Mouse (Mus musculus): ENCODE measurements at regions not wholly inside any gene's neighbourhood (a gene's known extent, or its start where the extent isn't known, plus 50 kb on each side); places are given as distances from the start of the nearest gene placed in this dataset.

DNA sequence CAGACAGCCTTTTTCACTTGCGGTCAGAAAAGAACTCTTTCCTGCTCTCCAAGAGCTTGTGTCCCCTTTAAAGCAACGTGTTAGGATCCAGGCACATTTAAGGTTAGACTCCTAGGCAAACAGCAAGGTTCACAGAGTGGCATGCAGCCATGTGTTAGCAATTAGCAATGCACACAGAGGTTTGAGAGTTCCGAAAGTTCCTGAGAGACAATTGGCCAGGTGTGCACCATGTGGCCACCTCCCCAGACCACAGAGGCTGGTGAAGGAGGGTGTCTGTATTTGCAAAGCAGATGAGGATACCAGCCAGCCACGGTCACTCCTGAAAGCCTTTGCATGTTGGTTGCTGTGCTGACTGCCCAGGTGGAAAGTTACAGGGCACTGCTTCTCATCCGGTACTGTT, 240.6 kb downstream of the H2al1j start:
- DNase-seq (ENCODE audit: low spot score), result no peak

DNA sequence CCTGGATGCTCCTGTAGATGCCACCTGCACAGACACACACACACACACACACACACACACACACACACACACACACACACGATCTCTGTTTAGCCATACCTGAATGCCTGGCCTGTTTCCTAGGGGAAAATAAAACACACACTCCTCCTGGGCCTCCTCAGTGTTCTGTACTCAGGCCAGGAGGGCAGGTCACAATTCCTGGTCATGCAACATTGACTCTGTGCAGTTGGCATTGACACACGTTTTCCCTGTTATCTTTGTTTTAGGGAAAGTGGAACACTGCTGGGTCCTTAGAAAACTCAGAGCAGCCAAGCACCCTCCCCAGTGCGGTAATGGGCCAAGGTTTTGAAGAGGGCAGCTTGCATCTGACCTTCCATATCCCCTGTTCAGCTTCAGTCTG, 246.7 kb downstream of the H2al1j start:
- DNase-seq (ENCODE audit: low spot score), result no peak

DNA sequence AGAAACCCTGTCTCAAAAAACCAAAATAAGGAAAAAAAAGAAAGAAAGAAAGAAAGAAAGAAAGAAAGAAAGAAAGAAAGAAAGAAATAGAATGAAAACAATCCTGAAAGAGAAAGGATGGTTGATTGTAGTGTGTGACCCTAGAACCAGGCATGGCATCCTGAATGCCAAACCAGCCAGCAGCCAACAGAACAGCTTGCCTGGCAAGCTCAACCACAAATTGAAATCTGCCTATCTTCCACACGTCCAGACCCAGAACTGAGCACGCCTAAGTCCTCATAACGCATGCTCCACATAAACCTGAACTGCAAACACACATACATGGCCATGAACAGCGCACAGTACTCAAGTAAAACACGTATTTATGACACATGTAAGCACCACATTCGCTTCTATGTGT, 247.9 kb downstream of the H2al1j start:
- no peak for DNase-seq (ENCODE audit: low spot score)

DNA sequence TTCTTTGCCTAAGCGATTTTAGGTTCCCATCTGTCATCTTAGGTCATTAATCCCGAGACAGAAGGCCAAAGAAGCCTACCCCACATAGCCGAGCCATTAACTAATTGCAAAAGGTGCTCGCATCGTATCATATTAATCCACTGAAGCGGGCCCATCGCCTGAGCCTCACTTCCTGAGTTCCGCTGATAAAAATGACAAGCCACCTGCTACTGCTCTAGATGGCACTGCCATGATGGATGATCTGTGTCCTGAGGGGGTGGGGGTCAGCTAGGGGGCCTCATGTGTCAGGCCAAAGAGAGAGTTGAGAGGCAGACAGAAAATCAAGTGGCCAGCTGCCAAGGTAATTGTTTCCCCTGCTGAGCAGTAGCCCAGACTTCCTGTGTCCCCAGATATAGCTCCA, 248.7 kb downstream of the H2al1j start:
- DNase-seq (ENCODE audit: low spot score), result no peak

DNA sequence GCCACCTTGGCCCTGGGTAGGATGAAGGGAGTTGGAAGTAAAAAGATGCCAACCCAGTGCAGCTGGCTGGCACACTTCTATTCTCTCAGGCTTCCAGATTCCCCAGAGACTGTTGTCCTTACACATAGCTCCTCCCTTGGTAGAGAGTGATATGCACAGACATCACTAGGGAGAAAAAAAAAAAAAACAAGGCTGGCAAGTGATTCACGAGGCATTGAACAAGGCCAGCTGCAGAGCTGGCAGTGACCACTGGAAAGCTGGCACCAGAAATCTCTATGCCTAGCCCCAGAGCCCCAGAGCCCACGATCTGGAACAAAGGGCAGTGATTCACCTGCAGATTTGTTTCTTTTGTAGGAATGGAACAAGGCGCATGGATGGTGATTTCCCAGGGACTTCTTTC, 249.7 kb downstream of the H2al1j start:
- no peak for DNase-seq (ENCODE audit: low spot score)

DNA sequence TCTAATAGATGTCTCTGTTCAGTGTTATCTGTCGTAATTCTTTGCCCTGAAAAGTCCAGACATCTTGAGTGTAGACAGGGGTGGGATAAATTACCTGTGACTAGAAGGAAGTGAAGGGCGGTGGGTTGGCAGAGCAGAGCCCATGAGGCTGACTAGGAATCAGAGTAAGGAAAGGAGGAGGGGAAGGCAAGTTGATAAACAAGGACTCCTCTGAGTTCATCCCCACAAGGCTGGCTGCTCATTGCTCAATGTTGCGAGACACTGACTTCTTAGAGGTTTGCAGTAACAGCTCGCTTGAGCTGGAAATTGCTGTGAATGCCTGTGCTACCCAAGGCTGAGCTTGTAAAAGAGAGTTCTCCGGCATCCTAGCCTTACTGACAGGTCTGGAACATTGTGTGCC, 257.7 kb downstream of the H2al1j start:
- no peak for DNase-seq (ENCODE audit: low spot score)

DNA sequence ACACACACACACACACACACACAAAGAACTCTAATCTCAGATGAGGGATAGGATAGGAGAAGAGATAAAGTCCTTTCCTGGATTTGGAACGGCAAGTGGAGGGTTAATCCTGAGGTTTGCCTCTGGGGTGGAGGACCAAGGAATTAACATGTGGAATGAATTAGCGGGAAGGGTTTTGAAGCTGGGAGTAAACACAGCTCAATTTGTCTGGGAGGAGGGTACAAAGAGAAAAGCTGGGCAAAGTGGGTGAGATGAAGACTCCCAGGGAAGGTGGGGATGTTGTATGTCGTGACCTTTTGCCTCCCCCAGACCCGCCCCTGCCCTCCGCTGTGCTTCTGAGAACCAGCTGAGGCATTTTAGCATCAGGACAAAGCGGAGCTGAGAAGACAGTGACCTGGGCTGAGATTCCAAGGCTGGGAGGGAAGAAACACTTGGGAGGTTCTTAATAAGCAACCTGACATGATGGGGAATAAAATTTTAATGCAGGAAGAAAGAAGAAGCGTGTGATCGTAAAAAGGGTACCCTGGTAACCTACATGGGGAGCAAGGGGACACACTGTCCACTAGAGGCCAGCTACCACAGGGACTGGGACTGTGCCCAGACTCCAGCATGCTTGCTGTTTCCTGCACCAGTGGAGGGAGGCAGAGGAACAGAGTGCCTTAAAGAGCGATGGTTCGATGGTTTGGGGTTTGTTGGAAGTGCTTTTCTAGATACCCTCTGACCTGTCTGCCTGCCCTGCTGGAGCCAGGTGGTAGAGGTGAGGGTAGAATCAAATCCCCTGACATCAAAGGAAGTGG, 264.0 kb downstream of the H2al1j start:
- no peak for DNase-seq (ENCODE audit: low spot score)

DNA sequence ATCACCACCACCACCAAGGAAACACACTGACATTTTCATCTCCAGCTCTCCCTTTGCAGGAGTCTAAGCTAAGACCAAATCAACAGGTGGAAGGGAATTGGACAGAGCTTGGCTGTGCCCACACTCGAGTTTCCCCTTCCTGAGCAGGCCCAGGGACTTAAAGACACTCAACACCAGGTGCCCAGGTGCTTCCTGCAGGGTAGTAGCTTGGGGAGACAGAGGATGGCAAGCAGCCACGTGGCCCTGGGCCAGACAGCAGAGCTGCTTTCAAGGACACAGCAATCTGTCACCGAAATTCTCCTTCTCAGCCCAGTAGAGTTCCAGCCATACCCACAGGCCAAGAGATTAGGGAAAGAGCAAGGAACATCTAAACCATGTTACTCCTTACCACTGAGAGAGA, 266.9 kb downstream of the H2al1j start:
- DNase-seq (ENCODE audit: low spot score), result no peak

DNA sequence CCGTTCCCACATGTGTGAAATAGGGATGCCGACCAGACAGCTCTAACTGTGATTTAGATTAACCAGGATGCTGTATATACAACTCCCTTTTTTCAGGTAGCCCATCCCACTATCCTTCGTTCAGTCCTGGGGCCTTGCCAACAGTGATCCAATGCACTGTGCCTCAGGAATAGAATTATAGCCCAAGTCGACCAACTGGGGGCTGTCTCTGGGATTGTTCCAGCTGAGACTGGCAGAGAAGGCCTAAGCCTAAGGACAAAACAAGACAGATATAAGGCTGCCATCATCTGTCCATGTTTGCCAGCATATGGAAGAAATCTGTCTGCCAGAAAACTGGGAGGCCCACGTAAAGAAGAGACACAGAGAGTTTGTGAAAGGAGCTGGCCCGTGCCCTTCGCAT, 269.9 kb downstream of the H2al1j start:
- DNase-seq (ENCODE audit: low spot score), result no peak

DNA sequence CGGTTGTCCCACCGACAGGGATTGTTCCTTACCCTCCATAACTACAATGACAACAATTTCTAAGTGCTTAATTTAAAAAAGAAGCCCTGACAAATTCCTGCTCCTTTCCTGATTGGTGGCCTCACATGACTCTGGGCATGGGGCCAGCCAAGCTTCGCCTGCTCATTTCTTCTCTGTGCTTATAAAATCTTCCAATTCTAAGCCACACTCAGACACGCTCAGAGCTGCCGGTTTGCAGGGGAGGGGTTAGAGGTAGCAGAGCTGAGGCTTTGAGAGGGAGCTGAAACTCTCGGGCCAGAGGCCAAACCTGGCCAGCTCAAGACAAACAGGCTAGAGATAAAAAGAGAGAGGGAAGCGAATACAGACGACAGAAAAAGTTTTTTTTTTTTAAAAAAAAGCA, 286.6 kb downstream of the H2al1j start:
- DNase-seq (ENCODE audit: low spot score), result no peak

DNA sequence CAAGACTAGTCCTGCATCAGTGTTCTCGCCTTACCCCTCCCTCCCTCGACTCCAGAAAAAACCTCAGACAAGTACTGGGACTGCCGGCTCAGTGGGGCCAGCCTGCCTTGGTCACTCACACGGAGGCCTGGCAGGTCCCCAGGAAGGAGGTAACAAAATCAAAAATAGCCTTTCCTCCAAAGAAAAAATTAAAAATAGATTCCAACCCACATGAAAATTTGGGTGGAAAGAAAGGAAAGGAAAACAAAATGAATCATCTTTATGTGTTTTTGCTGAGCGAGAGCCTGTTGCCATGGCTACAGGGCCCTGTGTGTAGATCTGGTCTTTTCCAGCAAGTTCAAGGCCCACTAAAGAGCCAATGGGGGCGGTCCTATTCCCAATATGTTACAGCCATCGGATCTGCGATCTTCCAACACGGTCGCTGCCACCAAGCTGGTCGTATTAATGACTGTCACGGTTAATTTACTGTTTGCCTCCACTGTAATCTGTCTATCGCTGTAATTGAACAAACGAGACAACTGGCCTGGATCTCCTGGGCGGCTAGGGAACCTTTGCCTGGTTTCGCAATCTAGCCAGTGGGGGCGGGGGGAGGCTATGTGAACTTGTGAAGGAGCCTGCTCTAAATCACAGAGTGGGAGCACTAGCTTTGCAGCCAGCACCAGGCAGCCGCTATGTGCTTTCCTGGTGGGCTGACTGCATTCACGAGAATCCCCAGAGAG, 293.6 kb downstream of the H2al1j start:
- no peak for DNase-seq (ENCODE audit: low spot score)

DNA sequence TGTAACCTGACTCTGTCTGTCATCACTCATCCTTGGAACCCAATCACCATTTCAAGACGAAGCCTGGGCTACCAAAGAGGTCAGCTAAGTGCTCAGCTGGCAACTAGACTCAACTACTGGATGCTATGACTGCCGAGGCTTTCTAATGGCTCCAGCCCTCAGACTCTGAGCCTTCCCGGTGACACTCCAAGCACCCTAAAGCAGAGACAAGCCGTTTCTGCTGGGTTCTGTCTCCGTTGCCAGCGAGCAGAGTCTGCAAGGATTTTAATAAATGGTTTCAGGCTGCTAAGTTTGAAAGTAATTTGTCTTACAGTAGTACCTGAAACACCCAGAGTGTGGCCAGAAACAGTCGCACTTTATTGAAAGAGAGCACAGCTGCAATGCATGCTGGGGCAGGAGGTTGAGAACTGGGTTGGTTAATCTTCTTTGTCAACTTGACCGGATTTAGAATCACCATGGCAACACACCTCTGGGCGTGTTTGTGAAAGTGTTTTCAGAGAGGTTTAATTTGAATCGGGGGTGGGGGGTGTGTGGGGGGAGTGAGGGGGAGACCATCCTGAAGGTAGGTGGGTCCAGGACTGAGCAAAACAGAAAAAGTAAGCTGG, 298.8 kb downstream of the H2al1j start:
- no peak for DNase-seq (ENCODE audit: low spot score)

DNA sequence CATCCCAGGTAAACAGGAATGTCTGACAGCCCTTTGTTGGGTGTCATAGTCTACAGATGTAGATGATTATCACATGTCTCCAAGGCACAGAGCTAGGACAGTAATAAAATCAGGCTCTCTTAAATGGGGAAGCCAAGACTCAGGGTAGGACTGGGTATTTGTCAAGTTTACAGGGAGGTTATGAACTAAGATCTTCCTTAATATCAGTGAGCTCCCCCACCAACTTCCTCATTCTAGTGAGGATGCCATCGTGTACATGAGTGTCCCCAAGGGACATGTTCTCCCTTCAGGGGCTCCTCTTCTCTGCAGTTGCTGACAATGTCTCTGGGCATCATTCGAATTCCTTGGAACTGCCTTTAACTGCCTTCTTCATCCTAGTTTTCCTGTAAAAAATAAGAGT, 301.7 kb downstream of the H2al1j start:
- no peak for DNase-seq (ENCODE audit: low spot score)

DNA sequence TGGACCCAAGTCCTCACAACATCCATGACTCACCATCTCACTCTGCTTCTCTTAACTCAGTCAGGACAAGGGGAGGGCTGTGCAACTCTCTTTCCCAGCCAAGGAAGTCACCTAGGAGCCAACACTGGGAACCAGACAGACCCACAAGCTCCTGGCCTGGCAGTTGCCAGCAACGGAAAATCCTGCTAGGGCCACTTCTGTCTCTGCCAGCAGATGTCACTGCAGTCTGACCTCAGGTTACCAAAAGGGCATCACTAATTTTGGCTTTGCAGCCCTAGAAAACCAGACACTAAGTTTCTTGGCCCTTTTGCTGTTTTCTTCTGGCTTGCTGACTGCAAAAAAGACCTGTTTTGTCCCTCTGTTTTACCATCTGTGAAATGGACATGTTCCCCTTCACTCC, 302.3 kb downstream of the H2al1j start:
- no peak for DNase-seq (ENCODE audit: low spot score)

DNA sequence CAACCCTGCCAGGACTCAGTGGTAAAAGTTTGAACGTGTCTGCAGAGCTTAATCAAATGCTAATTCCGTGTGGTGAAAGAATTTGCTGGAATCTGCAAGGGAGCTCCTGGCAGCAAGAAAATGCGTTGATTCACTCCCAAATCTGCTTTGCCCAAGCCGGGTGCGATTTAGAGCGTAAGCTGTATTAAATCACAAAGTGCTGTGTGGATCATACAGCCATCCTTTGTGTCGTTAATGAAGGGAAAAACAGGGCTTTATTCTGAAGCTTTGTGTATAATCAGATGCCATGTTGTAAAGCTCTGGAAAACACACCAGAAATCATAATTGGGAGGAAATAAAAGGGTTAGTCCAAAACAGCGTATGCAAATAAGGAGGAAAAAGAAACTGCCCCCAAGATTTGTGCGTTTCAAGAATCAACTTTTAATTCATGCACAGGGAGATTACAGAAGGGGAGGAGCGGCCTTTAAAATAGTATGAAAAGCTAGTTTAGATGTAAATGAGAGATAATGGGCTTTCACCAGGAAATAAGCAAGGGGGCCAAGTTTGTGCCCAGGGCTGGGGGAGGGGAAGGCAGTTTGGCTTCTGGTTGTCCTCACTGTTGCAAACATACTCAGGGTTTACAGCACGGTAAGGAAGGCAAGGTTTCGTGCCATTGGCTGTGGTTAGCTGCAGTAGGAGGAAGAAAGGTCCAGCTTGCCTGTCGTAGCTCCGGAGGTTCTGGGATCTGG, 303.7 kb downstream of the H2al1j start:
- DNase-seq (ENCODE audit: low spot score), result no peak

DNA sequence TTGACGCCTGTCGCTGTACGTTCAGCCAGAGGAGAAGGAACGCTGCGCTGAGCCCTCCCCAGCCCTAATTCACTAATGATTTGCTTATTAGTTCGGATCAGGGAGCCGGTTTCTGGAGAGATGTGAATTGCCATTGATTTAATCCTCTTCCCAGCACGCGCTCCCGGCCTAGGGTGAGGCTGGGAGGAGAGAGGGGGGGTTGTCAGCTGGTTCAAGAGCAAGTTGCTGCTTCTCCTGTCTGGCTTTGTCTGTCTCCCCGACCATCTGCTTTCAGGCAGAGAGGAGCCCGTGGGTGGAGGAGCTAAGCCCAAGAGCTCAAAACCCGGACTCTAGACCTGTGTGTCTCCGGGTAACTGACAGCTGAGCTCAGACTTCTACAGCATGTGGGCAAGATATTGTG, 304.4 kb downstream of the H2al1j start:
- no peak for DNase-seq (ENCODE audit: low spot score)

DNA sequence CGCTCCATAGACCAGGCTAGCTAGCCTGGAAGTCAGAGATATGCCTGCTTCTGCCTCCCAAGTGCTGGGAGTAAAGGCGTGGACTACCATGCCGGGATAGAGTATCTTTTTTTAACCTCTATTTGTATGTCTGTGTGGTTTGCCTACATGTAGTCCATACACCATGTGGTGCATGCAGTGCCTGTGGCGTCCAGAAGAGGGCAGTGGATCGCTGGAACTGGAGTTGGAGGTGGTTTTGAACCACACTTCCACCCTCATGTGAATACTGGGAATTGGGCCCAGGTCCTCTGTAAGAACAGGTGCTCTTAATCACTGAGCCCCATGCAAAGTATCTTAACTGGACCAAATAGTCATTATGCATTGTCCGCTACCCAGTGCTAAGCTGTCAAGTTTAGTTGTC, 306.2 kb downstream of the H2al1j start:
- no peak for DNase-seq (ENCODE audit: low spot score)

DNA sequence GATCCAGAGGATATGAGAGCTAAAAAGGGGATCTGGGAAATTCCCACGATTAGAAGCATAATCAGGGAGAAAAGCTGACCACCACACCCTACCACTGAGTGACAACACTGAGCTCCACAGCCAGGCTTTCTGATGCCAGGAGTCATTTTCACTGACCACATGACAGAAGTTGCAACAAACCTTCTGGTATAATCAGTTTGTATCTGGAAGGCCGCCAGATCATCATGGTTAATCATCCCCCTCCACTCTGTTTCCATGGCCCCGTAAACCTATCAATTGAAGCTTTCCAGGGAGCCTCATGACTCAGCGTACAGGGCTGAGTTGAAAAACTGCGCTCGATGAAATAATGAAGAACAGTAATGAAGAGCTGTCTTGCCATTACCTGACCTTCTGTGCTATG, 316.9 kb downstream of the H2al1j start:
- no peak for DNase-seq (ENCODE audit: low spot score)

DNA sequence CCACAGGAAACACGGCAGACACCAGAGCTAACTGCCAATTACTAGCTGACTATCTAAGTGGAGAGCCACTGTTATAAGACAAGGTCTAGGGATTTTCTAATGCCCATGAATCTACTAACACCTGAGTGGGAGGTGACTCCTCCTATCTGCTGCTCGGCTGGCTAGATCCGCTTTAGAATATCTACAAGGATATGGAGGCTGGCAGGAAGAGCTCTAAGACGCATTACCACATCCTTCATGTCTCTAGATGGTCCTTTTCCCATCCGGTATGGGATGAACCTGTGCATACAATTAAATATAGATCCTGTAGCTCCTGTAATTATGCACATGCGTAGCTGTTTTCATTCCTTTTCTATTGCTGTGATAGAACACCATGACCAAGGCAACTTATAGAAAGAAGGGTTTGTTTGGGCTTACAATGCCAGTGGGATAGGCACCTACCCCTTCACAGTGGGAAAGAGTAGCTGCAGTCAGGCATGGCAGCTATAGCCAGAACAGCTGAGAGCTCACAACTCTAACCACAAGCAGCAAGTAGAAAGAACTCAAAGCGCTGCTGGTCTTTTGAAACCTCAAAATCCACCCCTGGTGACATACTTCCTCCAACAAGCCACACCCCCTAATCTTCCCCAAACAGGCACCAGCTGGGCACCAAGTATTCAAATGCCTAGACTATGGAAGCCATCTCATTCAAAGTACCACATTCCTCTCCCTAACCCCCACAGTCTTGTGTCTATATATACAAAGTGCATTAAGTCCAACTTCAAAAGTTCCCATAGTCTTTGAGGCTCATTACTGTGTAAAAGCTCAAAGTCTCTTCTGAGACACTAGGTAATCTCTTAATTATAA, 319.3 kb downstream of the H2al1j start:
- no peak for DNase-seq (ENCODE audit: low spot score)

DNA sequence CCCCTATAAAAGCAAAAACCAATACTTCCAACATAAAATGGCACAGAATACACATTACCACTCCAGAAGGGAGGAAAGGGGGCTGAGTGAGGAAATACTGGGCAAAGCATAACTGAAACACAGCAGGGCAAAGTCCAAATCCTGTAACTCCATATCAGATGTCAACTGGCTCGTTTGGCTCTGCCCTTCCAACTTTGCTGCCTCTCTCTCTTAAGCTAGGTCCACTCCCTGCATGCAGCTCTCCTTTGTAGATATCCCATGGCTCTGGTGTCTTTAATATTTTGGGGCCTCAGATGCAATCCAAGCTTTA, 319.9 kb downstream of the H2al1j start:
- no peak for DNase-seq (ENCODE audit: low spot score)

DNA sequence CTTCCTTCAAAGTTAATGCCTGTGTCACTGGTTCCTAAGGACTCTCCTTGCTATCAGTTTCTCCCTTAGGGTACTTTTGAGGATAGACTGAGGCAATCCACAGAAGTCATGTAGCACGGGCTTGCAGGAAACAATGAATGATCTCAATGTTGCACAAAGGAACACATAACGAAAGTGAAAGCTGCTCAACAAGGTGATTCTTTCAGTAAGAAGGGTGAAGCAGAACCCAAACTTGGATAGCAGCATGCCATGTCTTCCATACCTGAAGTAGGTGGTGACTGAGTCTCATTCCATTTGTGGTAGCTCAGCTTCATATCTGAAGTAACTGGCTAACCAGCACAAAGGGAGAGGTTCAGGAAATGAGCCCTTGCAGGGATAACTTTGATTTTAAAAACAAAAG, 325.7 kb downstream of the H2al1j start:
- no peak for DNase-seq (ENCODE audit: low spot score)

DNA sequence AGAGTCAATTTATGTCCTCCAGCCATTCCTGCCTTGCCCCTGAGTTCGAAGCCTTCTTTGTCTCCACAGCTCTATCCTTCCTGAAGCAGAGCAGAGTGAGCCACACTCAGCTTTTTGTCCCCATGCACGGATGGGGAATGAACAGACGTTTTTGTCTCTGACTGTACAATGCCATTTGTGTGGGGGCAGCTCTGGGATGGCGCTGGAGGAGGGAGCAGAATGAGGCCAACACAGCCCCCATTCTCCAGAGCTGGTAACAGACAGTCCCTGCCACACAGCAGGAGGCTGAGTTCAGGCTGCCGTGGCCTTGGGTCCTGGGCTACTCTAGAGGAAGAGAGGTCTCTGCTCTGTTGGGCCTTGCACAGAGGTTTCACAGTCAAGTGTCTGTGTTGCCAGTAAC, 327.4 kb downstream of the H2al1j start:
- DNase-seq (ENCODE audit: low spot score), result no peak

Data from urinary bladder, postnatal 10 days (tissue).